Mouse (Mus musculus) cerebellum, postnatal 4 days (tissue): ENCODE measurements around the gene Crebbp.
"Not testable (repeated sequence)": the region's sequence is repeated elsewhere in the genome, so short reads cannot be mapped to it uniquely, and the experiment has no call there.

Source experiments
- DNase-seq, 2 experiments: peaks; one replicate each; pipeline ENCODE4 v3.0.0; 2022; ENCODE audit warnings: low spot score in 2 of 2, mixed read lengths in 1 of 2

Gene Crebbp

GRCm38 (mm10) chr16:4213799-4214551 is at the start of gene Crebbp:
Gene Crebbp (minus strand): TSS chr16:4213997.
- peak; percentile 88 to 98 for DNase-seq

- DNase-seq = no peak
Observed at GRCm38 (mm10) chr16:4263486-4263885, 49.7 kb upstream of the Crebbp start.

GRCm38 (mm10) chr16:4257546-4257945 is 43.7 kb upstream of the Crebbp start:
- DNase-seq = no peak

- DNase-seq = no peak
Observed at GRCm38 (mm10) chr16:4248791-4249190, 35.0 kb upstream of the Crebbp start.

- not testable (repeated sequence) for DNase-seq
Observed at GRCm38 (mm10) chr16:4245241-4245640, 31.4 kb upstream of the Crebbp start.

GRCm38 (mm10) chr16:4236131-4236530 is 22.3 kb upstream of the Crebbp start:
- no peak for DNase-seq

- no peak for DNase-seq
Observed at GRCm38 (mm10) chr16:4235587-4235986, 21.8 kb upstream of the Crebbp start.

- no peak for DNase-seq
Observed at GRCm38 (mm10) chr16:4225841-4226240, 12.0 kb upstream of the Crebbp start.

GRCm38 (mm10) chr16:4214631-4215240 is 939 bp upstream of the Crebbp start:
- DNase-seq = no peak

GRCm38 (mm10) chr16:4212963-4213798 is 616 bp downstream of the Crebbp start:
- DNase-seq = peak; percentile 60 to 69

GRCm38 (mm10) chr16:4212167-4212962 is 1.4 kb downstream of the Crebbp start:
- no peak for DNase-seq

- no peak for DNase-seq
Observed at GRCm38 (mm10) chr16:4210290-4210689, 3.5 kb downstream of the Crebbp start.

GRCm38 (mm10) chr16:4203592-4203991 is 10.2 kb downstream of the Crebbp start:
- no peak for DNase-seq

- no peak for DNase-seq
Observed at GRCm38 (mm10) chr16:4199995-4200394, 13.8 kb downstream of the Crebbp start.

GRCm38 (mm10) chr16:4199566-4199965 is 14.2 kb downstream of the Crebbp start:
- DNase-seq = no peak

GRCm38 (mm10) chr16:4198004-4198403 is 15.8 kb downstream of the Crebbp start:
- no peak for DNase-seq

- DNase-seq = no peak
Observed at GRCm38 (mm10) chr16:4190166-4190565, 23.6 kb downstream of the Crebbp start.

GRCm38 (mm10) chr16:4175134-4175533 is 38.7 kb downstream of the Crebbp start:
- no peak for DNase-seq

- DNase-seq = no peak
Observed at GRCm38 (mm10) chr16:4169530-4169929, 44.3 kb downstream of the Crebbp start.

- no peak for DNase-seq
Observed at GRCm38 (mm10) chr16:4168476-4168875, 45.3 kb downstream of the Crebbp start.

- no peak for DNase-seq
Observed at GRCm38 (mm10) chr16:4160898-4161247, 52.9 kb downstream of the Crebbp start.
